Mouse (Mus musculus) limb, embryonic 10.5 days (tissue): ENCODE results near the gene Pfn3. TPM values are rescaled to one million over a fixed set of nuclear protein-coding genes. Genes with fewer than 3 reads are reported as not detected.

Experiments used
- DNase-seq: peaks from one replicate; pipeline ENCODE4 v3.0.0-alpha.2; 2017; ENCODE audit warnings: low spot score
- H3K27ac ChIP-seq: fragments of 300-500 bp; sonication (generic); 2 replicates; pipeline ENCODE4 v1.5.1; 2016; ENCODE audit warnings: mild to moderate bottlenecking
- H3K27me3 ChIP-seq: fragments of 300-500 bp; sonication (generic); 2 replicates; pipeline ENCODE4 v1.6.1; 2016; ENCODE audit warnings: low read depth, mild to moderate bottlenecking; ENCODE audit not compliant: poor library complexity, severe bottlenecking
- H3K36me3 ChIP-seq: fragments of 300-500 bp; sonication (generic); 2 replicates; pipeline ENCODE4 v1.6.1; 2016; ENCODE audit warnings: mild to moderate bottlenecking, moderate library complexity
- H3K4me1 ChIP-seq: fragments of 300-500 bp; sonication (generic); 2 replicates; pipeline ENCODE4 v1.6.1; 2016
- H3K4me3 ChIP-seq: fragments of 300-500 bp; sonication (generic); 2 replicates; pipeline ENCODE4 v1.5.1; 2016; ENCODE audit warnings: mild to moderate bottlenecking, moderate library complexity
- H3K9me3 ChIP-seq: fragments of 300-500 bp; sonication (generic); replicated peaks from 2 replicates; pipeline ENCODE4 v1.6.1; 2016; ENCODE audit warnings: mild to moderate bottlenecking
- WGBS: fragments of 180-500 bp; shearing (Covaris S2); methylation state at CpG from one replicate; pipeline ENCODE4 v1.1.7; 2016; 5-methylcytosine and 5-hydroxymethylcytosine counted together
- polyA plus RNA-seq: library from polyadenylated mRNA; unstranded; fragments of >200 nt; fragmentation: Nextera tagmentation; extraction: Ambion mirVana; gene quantifications from 2 replicates; pipeline ENCODE4 v1.2.1, GENCODE M21; 2016

Pfn3 gene
- polyA plus RNA-seq: not detected in 2 replicates

DNA sequence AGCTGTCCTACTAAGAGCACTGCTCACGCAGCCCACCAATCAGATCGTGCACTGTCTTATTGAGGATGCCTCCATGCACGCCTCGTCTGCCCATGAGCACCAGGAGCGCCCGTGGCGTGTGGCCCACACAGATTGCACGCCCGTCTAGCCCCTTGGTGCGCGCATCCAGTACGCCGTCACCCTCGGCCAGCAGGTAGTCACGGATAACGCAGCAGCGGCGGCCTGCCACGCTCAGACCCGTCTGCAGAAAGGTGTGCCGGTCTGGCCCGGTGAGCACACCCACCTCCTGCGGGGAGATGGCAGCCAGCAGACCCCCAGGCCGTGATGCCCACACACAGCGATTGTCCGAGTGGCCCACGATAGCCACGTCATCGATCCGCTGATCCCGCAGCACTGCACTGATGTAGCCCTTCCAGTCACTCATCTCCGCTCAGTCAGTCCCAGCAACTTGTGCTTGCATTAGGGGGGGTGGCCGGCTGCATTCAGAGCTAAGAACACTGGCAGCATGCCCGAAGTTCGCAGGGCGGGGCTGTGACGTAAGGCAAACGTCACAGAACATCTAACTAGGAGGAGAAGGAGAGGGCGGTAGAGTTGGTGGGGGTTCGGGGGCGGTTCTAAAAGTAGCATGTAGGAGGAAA is at the start of gene Pfn3:
Pfn3 (minus strand) TSS at position 490 of the 638 bp plus-strand sequence.
- Histone ChIP-seq H3K27ac (peak within 1 kb of the TSS; percentile 53; the same call in 1 of the 2 replicates), H3K27me3 (peaks cover 65% of the 10 kb centered on the region), H3K4me1 (peaks cover 15% of the 10 kb centered on the region), H3K4me3 (peak within 1 kb of the TSS; percentile 53), H3K9me3 (no peaks in the 10 kb centered on the region), H3K36me3 (no peaks in the 10 kb centered on the region)
- 10% methylated on average over 41 of the region's 41 CpGs for WGBS
- peak; percentile 75 for DNase-seq

DNA sequence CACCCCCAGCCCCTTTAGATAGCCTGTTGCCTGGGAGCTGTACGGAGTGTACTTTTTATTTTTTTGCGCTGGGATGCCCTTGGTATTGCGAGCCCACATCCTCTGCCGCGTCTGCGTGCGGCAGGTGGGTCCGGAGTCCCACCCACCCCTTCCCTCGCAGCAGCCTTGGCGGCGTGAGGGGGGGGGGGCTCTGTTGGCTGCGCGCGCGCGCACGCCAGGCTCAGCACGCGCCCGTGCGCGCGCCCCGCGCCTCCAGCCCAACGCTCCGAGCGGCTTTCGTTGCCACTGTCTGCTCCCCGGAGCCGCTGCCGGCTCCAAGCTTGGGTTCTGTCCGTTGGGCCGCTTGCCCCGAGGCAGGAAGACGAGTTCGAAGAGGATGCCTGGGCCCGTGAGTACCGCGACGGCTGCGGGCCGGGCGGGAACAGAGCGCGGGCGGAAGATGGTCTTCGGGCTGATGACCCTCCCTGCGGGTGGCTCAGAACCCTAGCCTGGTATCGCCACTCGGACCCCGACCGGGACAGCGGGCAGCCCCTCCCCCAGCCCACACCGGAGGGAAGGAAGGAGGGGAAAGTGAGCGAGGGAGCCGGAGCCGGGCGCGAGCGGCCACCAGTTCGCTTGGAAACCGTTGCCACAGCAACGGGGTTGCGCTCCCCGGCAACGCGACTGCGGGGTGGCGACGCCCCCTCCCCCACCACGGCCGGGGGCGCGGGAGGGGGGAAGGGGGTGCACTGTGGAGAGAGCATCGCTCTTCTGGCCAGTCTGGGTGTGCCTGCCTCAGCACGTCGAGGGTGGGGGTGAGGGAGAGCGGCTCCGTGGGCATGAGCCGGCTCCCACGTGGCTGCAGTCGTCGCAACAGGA is 49.2 kb upstream of the Pfn3 start, which contains the start of gene Prr7:
Prr7 (plus strand) TSS at position 241 of the 858 bp plus-strand sequence.
- Histone ChIP-seq H3K4me1 (peaks cover 51% of the 10 kb centered on the region), H3K9me3 (no peaks in the 10 kb centered on the region), H3K27ac (peak within 1 kb of the TSS; percentile 91), H3K36me3 (peaks cover 36% of the 10 kb centered on the region), H3K27me3 (0 out of 2 replicates have a peak, but pooled peaks cover 3% of the 10 kb centered on the region), H3K4me3 (peak within 1 kb of the TSS; percentile 71)
- under 1% methylated on average over 81 of the region's 84 CpGs for WGBS
- peak; percentile 80 for DNase-seq

DNA sequence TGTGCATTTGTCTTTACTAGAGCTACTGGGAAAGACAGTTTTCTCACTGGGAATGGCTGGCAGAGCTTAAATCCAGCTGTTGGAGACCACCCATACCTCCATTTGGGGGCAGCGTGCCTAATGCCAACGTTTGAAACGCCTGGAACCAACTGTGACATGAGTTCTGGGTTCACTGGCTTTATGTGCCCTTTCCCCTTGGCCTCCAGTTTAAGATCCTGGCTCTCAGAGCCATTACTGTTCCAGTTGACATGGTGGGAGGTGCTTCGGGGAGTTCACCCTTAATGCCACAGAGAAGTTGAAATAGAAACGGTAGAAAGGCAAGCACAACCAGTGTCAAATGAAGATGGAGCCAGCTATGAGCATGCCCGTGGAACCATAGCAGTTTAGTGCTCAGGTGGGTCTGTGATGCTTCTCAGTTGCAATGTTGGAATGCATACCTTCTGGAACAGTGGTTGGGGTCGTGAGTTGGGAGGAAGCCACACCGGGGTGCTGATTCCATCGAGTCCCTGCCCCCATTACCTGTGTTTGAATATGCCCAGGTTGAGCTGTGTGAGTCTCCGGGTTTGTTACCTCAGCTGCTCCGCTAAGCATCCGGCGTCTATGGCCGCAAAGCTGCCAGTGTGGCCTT is 48.5 kb upstream of the Pfn3 start:
- peaks cover 43% of the 10 kb centered on the region for H3K36me3 ChIP-seq
- H3K4me3 ChIP-seq: peak overlapping the region; percentile 71
- peaks cover 44% of the 10 kb centered on the region for H3K4me1 ChIP-seq
- 12% methylated on average over 14 of the region's 14 CpGs for WGBS
- 0 out of 2 replicates have a peak, but pooled peaks cover 3% of the 10 kb centered on the region for H3K27me3 ChIP-seq
- H3K27ac ChIP-seq: peak overlapping the region; percentile 91
- DNase-seq: no peak
- no peaks in the 10 kb centered on the region for H3K9me3 ChIP-seq

DNA sequence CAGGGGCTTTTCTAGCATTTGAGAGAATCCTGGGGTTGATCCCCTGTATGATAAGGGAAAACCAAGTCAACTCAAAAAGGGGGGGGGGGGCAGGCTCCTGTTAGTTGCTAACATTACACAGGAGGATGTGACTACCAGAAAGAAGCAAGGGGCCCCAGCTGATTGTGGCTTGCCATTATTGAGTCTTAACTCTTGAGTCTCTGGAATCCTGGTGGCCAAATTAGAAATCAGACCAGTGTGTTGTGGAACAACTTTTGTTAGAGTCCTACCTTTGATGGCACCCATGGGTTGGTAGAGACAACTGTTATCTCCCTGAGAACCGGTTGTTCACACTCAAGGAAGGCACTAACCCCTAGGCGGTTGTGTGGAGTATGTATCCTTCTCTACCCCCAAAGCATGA is 47.9 kb upstream of the Pfn3 start:
- no peak for DNase-seq
- Histone ChIP-seq H3K36me3 (peaks cover 49% of the 10 kb centered on the region), H3K4me1 (peaks cover 42% of the 10 kb centered on the region), H3K4me3 (0 out of 2 replicates have a peak overlapping the region, but pooled peaks have one; percentile 71), H3K27me3 (0 out of 2 replicates have a peak, but pooled peaks cover 3% of the 10 kb centered on the region), H3K9me3 (no peaks in the 10 kb centered on the region), H3K27ac (no peak overlapping the region)
- 45% methylated on average over 2 of the region's 2 CpGs for whole genome bisulfite sequencing

DNA sequence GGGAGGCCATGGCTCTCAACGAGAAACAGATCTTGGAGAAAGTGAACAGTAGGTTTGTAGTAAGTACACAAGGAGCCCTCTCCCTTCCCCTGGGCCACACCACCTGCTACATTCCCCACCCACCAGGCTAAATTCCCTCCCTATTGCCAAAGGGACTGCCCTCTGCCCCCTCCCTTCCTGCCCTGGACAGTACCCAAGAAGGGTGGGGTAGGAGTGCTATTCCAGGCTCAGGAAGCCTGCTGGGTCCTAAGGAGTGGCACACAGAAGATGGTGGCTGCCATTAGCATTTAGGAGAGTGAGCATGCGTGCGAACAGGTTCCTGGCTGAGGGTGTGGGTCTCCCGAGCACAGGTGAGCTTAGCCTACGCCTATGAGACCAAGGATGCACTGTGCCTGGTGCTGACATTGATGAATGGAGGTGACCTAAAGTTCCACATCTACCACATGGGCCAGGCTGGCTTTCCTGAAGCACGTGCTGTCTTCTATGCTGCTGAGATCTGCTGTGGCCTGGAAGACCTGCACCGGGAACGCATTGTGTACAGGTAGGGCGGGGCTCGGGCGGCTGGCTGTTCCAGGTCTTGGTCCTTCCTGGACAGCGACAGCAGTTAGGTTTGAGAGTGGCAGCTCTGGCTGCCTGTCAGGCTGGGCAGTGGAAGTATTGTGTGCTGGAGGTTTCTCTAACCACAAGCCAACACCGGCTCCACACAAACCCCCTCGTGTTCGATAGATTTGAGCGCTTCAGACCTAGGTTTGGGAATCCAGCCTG is 36.9 kb upstream of the Pfn3 start:
- peaks cover 92% of the 10 kb centered on the region for H3K36me3 ChIP-seq
- 94% methylated on average over 16 of the region's 16 CpGs for WGBS
- DNase-seq: no peak

DNA sequence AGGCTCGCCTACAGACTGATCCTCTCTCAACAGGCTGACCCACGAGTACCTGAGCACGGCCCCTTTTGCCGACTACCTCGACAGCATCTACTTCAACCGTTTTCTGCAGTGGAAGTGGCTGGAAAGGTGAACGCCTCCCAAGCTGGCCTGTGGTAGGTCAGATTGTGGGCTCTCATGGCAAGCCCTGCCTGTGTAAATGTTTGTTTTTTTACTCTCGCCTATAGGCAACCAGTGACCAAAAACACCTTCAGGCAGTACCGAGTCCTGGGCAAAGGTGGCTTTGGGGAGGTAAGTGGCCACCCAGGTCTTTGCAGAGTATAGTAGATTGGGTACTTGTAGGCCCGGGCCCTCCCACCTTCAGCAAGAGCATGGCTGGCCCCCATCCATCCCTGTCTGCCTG is 36.3 kb upstream of the Pfn3 start:
- no peaks in the 10 kb centered on the region for H3K9me3 ChIP-seq
- peaks cover 16% of the 10 kb centered on the region for H3K4me1 ChIP-seq
- H3K36me3 ChIP-seq: peaks cover 85% of the 10 kb centered on the region
- H3K4me3 ChIP-seq: no peak overlapping the region
- H3K27me3 ChIP-seq: no peaks in the 10 kb centered on the region
- no peak overlapping the region for H3K27ac ChIP-seq
- no peak for DNase-seq
- WGBS: 93% methylated on average over 10 of the region's 10 CpGs

More for the DNA sequence above, 36.9 kb upstream of the Pfn3 start:
- H3K27ac ChIP-seq: no peak overlapping the region
- H3K27me3 ChIP-seq: no peaks in the 10 kb centered on the region
- no peaks in the 10 kb centered on the region for H3K9me3 ChIP-seq
- H3K4me1 ChIP-seq: peaks cover 10% of the 10 kb centered on the region
- H3K4me3 ChIP-seq: no peak overlapping the region

DNA sequence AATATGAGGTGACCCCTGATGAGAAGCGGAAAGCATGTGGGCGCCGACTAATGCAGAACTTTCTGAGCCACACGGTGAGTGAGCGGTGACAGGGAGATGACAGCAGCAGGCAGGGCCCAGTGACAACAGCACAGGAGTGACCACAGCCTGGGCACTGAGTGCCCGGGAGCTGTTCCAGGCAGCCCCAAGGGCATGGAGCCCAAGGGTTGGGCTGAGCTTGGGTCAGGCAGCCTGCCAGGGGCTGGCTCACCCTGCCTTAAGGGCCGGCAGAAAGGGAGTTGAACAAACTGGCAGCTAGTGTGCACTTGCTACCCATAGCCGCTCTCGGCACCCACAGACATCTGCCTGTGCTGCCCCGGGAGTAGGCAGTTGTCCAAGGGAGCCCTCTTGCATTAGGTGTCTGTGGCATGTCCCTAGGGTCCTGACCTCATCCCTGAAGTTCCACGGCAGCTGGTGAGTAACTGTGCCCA is 35.5 kb upstream of the Pfn3 start:
- 93% methylated on average over 11 of the region's 11 CpGs for WGBS
- Histone ChIP-seq H3K36me3 (peaks cover 77% of the 10 kb centered on the region), H3K9me3 (no peaks in the 10 kb centered on the region), H3K27me3 (no peaks in the 10 kb centered on the region), H3K4me1 (peaks cover 22% of the 10 kb centered on the region), H3K27ac (no peak overlapping the region), H3K4me3 (no peak overlapping the region)
- no peak for DNase-seq

DNA sequence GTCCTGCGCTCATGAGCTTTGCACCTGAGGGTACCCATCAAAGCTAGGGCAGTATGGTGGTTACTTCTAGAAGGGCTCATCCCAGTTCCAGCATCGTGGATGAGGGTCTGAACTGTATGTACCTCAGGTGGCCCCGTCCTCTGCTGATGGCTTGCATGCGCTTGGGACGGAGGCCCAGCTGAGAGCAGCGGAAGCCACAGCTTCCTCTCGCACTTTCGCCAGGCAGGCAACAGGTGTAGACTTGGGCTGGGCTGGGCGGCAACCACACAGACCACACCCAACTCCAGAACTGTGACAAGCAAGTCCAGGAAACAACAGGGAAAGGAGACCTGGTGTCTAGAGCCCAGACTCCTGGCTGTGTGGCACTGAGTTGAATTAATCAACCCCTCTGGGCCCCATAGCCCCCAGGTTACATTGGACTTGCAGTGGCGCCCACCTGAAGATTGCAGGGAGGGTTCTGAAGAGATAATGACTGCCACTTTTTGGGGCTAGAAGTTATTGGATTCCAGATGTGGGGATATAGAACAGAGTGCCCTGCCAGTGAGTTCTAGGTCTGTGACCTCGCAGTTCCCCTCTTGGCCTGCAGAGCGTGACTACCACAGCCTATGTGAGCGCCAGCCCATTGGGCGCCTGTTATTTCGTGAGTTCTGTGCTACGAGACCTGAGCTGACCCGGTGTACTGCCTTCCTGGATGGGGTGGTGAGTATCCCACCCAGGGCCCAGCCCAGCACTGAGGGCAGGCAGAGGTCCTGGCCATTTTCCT is 34.8 kb upstream of the Pfn3 start:
- Histone ChIP-seq H3K4me1 (peaks cover 25% of the 10 kb centered on the region), H3K27ac (no peak overlapping the region), H3K9me3 (no peaks in the 10 kb centered on the region), H3K36me3 (peaks cover 71% of the 10 kb centered on the region), H3K27me3 (no peaks in the 10 kb centered on the region), H3K4me3 (no peak overlapping the region)
- WGBS: 91% methylated on average over 17 of the region's 17 CpGs
- no peak for DNase-seq

DNA sequence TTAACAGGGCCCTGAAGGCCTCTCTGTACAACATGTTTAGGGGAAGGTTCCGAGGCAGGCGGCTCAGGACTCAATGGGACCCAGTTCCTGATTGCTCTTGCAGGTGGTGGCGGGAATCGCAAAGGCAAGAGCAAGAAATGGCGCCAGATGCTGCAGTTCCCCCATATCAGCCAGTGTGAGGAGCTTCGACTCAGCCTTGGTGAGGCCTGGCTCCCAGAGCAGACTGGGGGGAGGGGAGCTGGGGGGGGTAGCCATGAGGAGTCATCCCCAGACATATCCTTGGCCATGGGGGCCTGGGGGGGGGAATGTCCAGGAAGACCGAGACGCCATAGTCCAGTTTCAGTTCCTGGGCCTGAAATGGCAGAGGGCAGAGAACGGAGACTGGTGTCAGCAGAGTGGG is 34.2 kb upstream of the Pfn3 start:
- 94% methylated on average over 9 of the region's 9 CpGs for WGBS
- no peak overlapping the region for H3K27ac ChIP-seq
- peaks cover 27% of the 10 kb centered on the region for H3K4me1 ChIP-seq
- no peak for DNase-seq
- no peak overlapping the region for H3K4me3 ChIP-seq
- H3K9me3 ChIP-seq: no peaks in the 10 kb centered on the region
- no peaks in the 10 kb centered on the region for H3K27me3 ChIP-seq
- H3K36me3 ChIP-seq: peaks cover 64% of the 10 kb centered on the region

DNA sequence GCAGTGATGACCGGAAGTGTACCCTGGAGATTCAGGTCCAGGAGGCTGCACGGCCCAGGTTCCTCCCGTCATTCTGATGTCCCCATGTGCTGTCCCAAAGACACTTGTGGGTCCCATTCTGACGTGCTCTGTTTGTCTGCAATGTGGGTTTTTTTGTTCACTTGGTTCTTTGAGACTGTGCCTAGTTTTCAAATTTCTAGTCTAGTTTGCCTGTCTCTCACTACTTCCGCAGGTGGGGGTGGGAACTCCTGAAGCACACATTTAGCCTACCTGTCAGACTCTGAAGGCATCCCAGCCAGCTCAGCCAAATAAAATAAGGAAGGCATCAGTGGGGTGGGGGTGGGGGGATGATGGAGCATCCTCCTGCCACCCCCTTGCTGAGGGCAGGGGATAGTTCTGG is 33.1 kb upstream of the Pfn3 start:
- no peaks in the 10 kb centered on the region for H3K27me3 ChIP-seq
- no peak overlapping the region for H3K4me3 ChIP-seq
- H3K4me1 ChIP-seq: peaks cover 32% of the 10 kb centered on the region
- 94% methylated on average over 5 of the region's 5 CpGs for WGBS
- H3K27ac ChIP-seq: no peak overlapping the region
- H3K9me3 ChIP-seq: no peaks in the 10 kb centered on the region
- DNase-seq: no peak
- peaks cover 53% of the 10 kb centered on the region for H3K36me3 ChIP-seq

DNA sequence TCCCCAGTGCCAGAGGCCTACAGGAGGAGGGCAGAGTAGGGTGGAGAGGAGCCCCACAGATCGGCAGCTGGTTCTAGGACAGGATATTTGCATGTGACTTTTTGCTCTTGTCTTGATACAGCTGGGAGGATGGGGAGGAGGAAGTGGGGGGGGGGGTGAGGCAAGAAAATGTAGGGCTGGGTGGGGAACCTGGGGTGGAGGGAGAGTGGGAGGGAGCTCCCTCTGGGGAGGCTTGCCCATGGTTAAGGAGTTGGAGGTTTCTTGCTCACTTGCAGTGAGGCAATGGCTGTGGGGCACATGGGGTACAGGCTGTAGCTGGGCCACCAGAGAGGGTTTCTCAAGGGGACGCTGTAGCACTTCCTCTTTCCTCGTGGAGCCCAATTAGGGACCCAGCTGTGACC is 32.5 kb upstream of the Pfn3 start:
- no peak overlapping the region for H3K27ac ChIP-seq
- peaks cover 47% of the 10 kb centered on the region for H3K36me3 ChIP-seq
- WGBS: 68% methylated on average over 3 of the region's 3 CpGs
- no peaks in the 10 kb centered on the region for H3K9me3 ChIP-seq
- no peak overlapping the region for H3K4me3 ChIP-seq
- no peaks in the 10 kb centered on the region for H3K27me3 ChIP-seq
- H3K4me1 ChIP-seq: peaks cover 32% of the 10 kb centered on the region
- no peak for DNase-seq
